Mouse (Mus musculus) stomach, postnatal 0 days (tissue): ENCODE data around the gene Dhx34. TPM values are rescaled to one million over a fixed set of nuclear protein-coding genes. Genes with fewer than 3 reads are reported as not detected.

Experiments used
- ATAC-seq: fragments of 200-750 bp; cut with Nextera tagmentation; 2 replicates; pipeline ENCODE4 v1.8.0; 2017; ENCODE audit not compliant: low FRiP score, low TSS enrichment
- DNase-seq: peaks from one replicate; pipeline ENCODE4 v3.0.0-alpha.2; 2016; ENCODE audit warnings: low spot score
- H3K27ac ChIP-seq: fragments of 300-500 bp; sonication (generic); replicated peaks from 2 replicates; pipeline ENCODE4 v1.5.1; 2014; ENCODE audit warnings: mild to moderate bottlenecking, control low read depth
- H3K27me3 ChIP-seq: fragments of 300-500 bp; sonication (generic); 2 replicates; pipeline ENCODE4 v1.6.1; 2014; ENCODE audit warnings: low read length; ENCODE audit not compliant: control insufficient read depth, insufficient read depth
- H3K36me3 ChIP-seq: fragments of 300-500 bp; sonication (generic); 2 replicates; pipeline ENCODE4 v1.6.1; 2014; ENCODE audit warnings: low read length, mixed read lengths; ENCODE audit not compliant: control insufficient read depth, insufficient read depth
- H3K4me1 ChIP-seq: fragments of 300-500 bp; sonication (generic); replicated peaks from 2 replicates; pipeline ENCODE4 v1.6.1; 2014; ENCODE audit warnings: antibody characterized with exemption; ENCODE audit not compliant: control insufficient read depth, insufficient read depth
- H3K4me2 ChIP-seq: fragments of 300-500 bp; sonication (generic); replicated peaks from 2 replicates; pipeline ENCODE4 v1.6.1; 2014; ENCODE audit warnings: low read depth, mild to moderate bottlenecking, control low read depth, moderate library complexity
- H3K4me3 ChIP-seq: fragments of 300-500 bp; sonication (generic); 2 replicates; pipeline ENCODE4 v1.5.1; 2014; ENCODE audit warnings: low read depth, low read length, control low read depth
- H3K9ac ChIP-seq: fragments of 300-500 bp; sonication (generic); 2 replicates; pipeline ENCODE4 v1.6.1; 2014; ENCODE audit warnings: mild to moderate bottlenecking, low read length, control low read depth, mixed read lengths
- H3K9me3 ChIP-seq: fragments of 300-500 bp; sonication (generic); 2 replicates; pipeline ENCODE4 v1.6.1; 2016; ENCODE audit warnings: low read length; ENCODE audit not compliant: control insufficient read depth
- CTCF ChIP-seq: IDR thresholded peaks from 2 replicates; pipeline ENCODE4 v1.5.1; 2016; ENCODE audit warnings: antibody characterized with exemption, low read depth, mild to moderate bottlenecking, moderate library complexity
- EP300 ChIP-seq: optimal IDR thresholded peaks from 2 replicates; pipeline ENCODE3; 2016; ENCODE audit warnings: antibody characterized with exemption
- WGBS: fragments of 180-500 bp; shearing (Covaris S2); extraction: QIAGEN DNeasy Blood & Tissue Kit; methylation state at CpG from one replicate; pipeline ENCODE4 v1.1.7; 2014; 5-methylcytosine and 5-hydroxymethylcytosine counted together
- polyA plus RNA-seq: library from polyadenylated mRNA; unstranded; fragments of >200 nt; fragmentation: Nextera tagmentation; extraction: Ambion mirVana; gene quantifications from 2 replicates; pipeline ENCODE4 v1.2.1, GENCODE M21; 2015

Dhx34 gene
- polyA plus RNA-seq, 1 experiment from 2014 or later: 6.9 TPM

GRCm38 (mm10) chr7:16155132-16155872 is 66.5 kb downstream of the Dhx34 start:
- no peak for TF ChIP-seq CTCF
- no peak for TF ChIP-seq EP300
- ATAC-seq: no peak
- no peak for DNase-seq
- Histone ChIP-seq H3K27me3 (no peaks in the 10 kb centered on the region), H3K4me3 (no peak overlapping the region), H3K9ac (no peak overlapping the region), H3K36me3 (no peaks in the 10 kb centered on the region), H3K27ac (no peak overlapping the region), H3K4me2 (no peak overlapping the region), H3K4me1 (no peaks in the 10 kb centered on the region), H3K9me3 (no peaks in the 10 kb centered on the region)
- WGBS: 61% methylated on average over 9 of the region's 9 CpGs

GRCm38 (mm10) chr7:16153522-16153921 is 68.3 kb downstream of the Dhx34 start:
- TF ChIP-seq EP300: no peak
- TF ChIP-seq CTCF: peak; percentile 90
- Histone ChIP-seq H3K4me1 (no peaks in the 10 kb centered on the region), H3K27me3 (no peaks in the 10 kb centered on the region), H3K4me2 (no peak overlapping the region), H3K9me3 (no peaks in the 10 kb centered on the region), H3K27ac (no peak overlapping the region), H3K36me3 (no peaks in the 10 kb centered on the region), H3K4me3 (no peak overlapping the region), H3K9ac (no peak overlapping the region)
- DNase-seq (peak; percentile 67), ATAC-seq (peak; percentile 68; the same call in 1 of the 2 replicates)
- WGBS: 18% methylated on average over 10 of the region's 10 CpGs

GRCm38 (mm10) chr7:16150191-16151145 is 71.4 kb downstream of the Dhx34 start:
- Histone ChIP-seq H3K4me2 (no peak overlapping the region), H3K9ac (no peak overlapping the region), H3K36me3 (no peaks in the 10 kb centered on the region), H3K27me3 (no peaks in the 10 kb centered on the region), H3K4me1 (no peaks in the 10 kb centered on the region), H3K4me3 (no peak overlapping the region), H3K27ac (no peak overlapping the region), H3K9me3 (no peaks in the 10 kb centered on the region)
- DNase-seq: no peak
- 66% methylated on average over 9 of the region's 9 CpGs for WGBS
- no peak for ATAC-seq
- no peak for TF ChIP-seq CTCF
- no peak for TF ChIP-seq EP300

GRCm38 (mm10) chr7:16149241-16149640 is 72.6 kb downstream of the Dhx34 start:
- TF ChIP-seq CTCF (no peak), EP300 (no peak)
- Histone ChIP-seq H3K4me2 (no peak overlapping the region), H3K9me3 (no peaks in the 10 kb centered on the region), H3K4me3 (no peak overlapping the region), H3K27ac (no peak overlapping the region), H3K4me1 (no peaks in the 10 kb centered on the region), H3K36me3 (no peaks in the 10 kb centered on the region), H3K9ac (no peak overlapping the region), H3K27me3 (no peaks in the 10 kb centered on the region)
- ATAC-seq (no peak), DNase-seq (no peak)
- WGBS: 50% methylated on average over 5 of the region's 5 CpGs

- Histone ChIP-seq H3K9me3 (no peaks in the 10 kb centered on the region), H3K4me2 (no peak overlapping the region), H3K9ac (no peak overlapping the region), H3K4me1 (no peaks in the 10 kb centered on the region), H3K27ac (no peak overlapping the region), H3K4me3 (no peak overlapping the region), H3K36me3 (no peaks in the 10 kb centered on the region), H3K27me3 (no peaks in the 10 kb centered on the region)
- WGBS: 16% methylated on average over 15 of the region's 15 CpGs
- TF ChIP-seq EP300: no peak
- no peak for TF ChIP-seq CTCF
- ATAC-seq: no peak
- peak; percentile 66 for DNase-seq
Observed at GRCm38 (mm10) chr7:16147643-16148042, 74.2 kb downstream of the Dhx34 start.

Other genes starting within 250 kb of the Dhx34 start
- gene Bicra, start 174.1 kb downstream of the Dhx34 start, polyA plus RNA-seq: 1.8 and 2.3 TPM in 2 replicates
- gene Zfp541, start 160.2 kb downstream of the Dhx34 start, polyA plus RNA-seq: 0.05 TPM in 2 replicates
- 136 and 152 TPM in 2 replicates for gene Napa, start 123.6 kb downstream of the Dhx34 start, polyA plus RNA-seq
- gene Kptn, start 102.1 kb downstream of the Dhx34 start, polyA plus RNA-seq: 11.8 and 13.1 TPM in 2 replicates
- gene Slc8a2, start 92.2 kb downstream of the Dhx34 start, polyA plus RNA-seq: 0.11 and 0.12 TPM in 2 replicates
- gene Meis3, start 46.9 kb downstream of the Dhx34 start, polyA plus RNA-seq: 10.9 and 11.8 TPM in 2 replicates
- gene C5ar2, start 22.1 kb upstream of the Dhx34 start, polyA plus RNA-seq: 0.24 TPM in 2 replicates
- gene C5ar1, start 37.5 kb upstream of the Dhx34 start, polyA plus RNA-seq: 1.9 and 2.0 TPM in 2 replicates
- 28.0 and 29.1 TPM in 2 replicates for gene Inafm1, start 51.6 kb upstream of the Dhx34 start, polyA plus RNA-seq
- 11.5 and 13.0 TPM in 2 replicates for gene Ccdc9, start 64.8 kb upstream of the Dhx34 start, polyA plus RNA-seq
- gene Bbc3, start 86.4 kb upstream of the Dhx34 start, polyA plus RNA-seq: 3.7 and 5.0 TPM in 2 replicates
- gene Sae1, start 165.8 kb upstream of the Dhx34 start, polyA plus RNA-seq: 119 and 123 TPM in 2 replicates
- 5.9 and 6.2 TPM in 2 replicates for gene Zc3h4, start 178.9 kb upstream of the Dhx34 start, polyA plus RNA-seq
- 71.5 and 75.0 TPM in 2 replicates for gene Tmem160, start 230.7 kb upstream of the Dhx34 start, polyA plus RNA-seq